Mouse (Mus musculus): ENCODE data around the gene Bin2. TPM values are rescaled to one million over a fixed set of nuclear protein-coding genes. Genes with fewer than 3 reads are reported as not detected.

Bin2 gene
- polyA plus RNA-seq, 1 experiment from 2014 or later, result 3.9 TPM

DNA sequence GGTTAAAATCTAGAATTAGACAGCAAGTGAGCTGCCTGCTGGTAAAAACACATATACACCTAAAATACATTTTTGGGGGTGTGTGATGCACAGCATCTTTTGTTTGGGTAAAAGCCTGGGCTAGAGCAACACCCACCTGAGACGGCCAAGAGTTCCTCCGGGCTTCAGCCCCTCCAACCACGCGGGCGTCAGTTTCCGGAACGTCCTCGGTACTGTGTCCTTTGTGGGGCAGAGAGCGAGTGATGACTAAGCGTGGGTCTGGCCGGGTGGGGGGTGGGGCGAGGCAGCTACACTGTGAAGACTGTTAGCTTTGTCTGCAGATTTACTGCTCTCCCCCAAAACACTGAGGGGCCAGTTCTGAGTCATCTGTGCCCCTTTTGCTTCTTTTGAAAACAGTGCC is 17.6 kb upstream of the Bin2 start:
- 67% methylated on average over 12 of the region's 12 CpGs for WGBS
- no peak for DNase-seq (ENCODE audit: low spot score)

GRCm38 (mm10) chr15:100686434-100686833 is 17.1 kb upstream of the Bin2 start:
- Histone ChIP-seq H3K4me3 (ENCODE audit: low read depth, low read length) (no peak overlapping the region), H3K9ac (ENCODE audit: low read length) (no peak overlapping the region), H3K27me3 (ENCODE audit: control insufficient read depth, insufficient read depth, low read length) (no peaks in the 10 kb centered on the region), H3K9me3 (ENCODE audit: control insufficient read depth, low read length) (peaks cover 7% of the 10 kb centered on the region; the same call in 1 of the 2 replicates), H3K4me1 (replicated peaks; ENCODE audit: control insufficient read depth, insufficient read depth, low read length) (no peaks in the 10 kb centered on the region), H3K36me3 (ENCODE audit: control insufficient read depth, insufficient read depth, low read length) (no peaks in the 10 kb centered on the region), H3K27ac (ENCODE audit: low read depth, low read length) (no peak overlapping the region), H3K4me2 (ENCODE audit: low read depth, low read length, severe bottlenecking) (no peak overlapping the region)
- ATAC-seq (replicated peaks; ENCODE audit: low FRiP score) (no peak), DNase-seq (ENCODE audit: low spot score) (no peak)
- WGBS, result 82% methylated on average over 6 of the region's 6 CpGs

More for the DNA sequence above, 17.6 kb upstream of the Bin2 start:
- ATAC-seq (replicated peaks; ENCODE audit: low FRiP score), result no peak
- Histone ChIP-seq H3K4me2 (ENCODE audit: low read depth, low read length, severe bottlenecking) (no peak overlapping the region), H3K9ac (ENCODE audit: low read length) (no peak overlapping the region), H3K9me3 (ENCODE audit: control insufficient read depth, low read length) (peaks cover 7% of the 10 kb centered on the region; the same call in 1 of the 2 replicates), H3K36me3 (ENCODE audit: control insufficient read depth, insufficient read depth, low read length) (no peaks in the 10 kb centered on the region), H3K27me3 (ENCODE audit: control insufficient read depth, insufficient read depth, low read length) (no peaks in the 10 kb centered on the region), H3K4me3 (ENCODE audit: low read depth, low read length) (no peak overlapping the region), H3K27ac (ENCODE audit: low read depth, low read length) (no peak overlapping the region), H3K4me1 (replicated peaks; ENCODE audit: control insufficient read depth, insufficient read depth, low read length) (no peaks in the 10 kb centered on the region)

DNA sequence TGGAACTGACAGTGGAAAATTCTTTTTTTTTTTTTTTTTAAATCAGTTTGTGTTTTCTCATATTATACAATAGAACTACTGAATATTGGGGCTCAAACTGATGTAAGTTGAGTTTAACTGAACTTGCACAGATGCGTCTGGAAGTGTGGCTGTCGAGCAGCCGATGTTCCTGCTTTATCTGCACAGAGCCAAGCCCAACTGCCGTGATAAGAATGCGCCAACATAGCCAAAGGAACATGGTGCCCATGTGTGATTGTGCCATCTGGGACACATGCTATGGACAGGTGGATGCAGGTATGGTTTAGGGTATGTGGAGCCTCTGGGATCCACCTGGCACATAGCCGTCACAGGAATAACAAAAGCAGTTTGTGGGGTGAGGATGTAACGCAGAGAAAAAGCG is 16.5 kb upstream of the Bin2 start:
- 90% methylated on average over 8 of the region's 8 CpGs for WGBS
- no peak for ATAC-seq (replicated peaks; ENCODE audit: low FRiP score)
- Histone ChIP-seq H3K27me3 (ENCODE audit: control insufficient read depth, insufficient read depth, low read length) (no peaks in the 10 kb centered on the region), H3K9ac (ENCODE audit: low read length) (no peak overlapping the region), H3K36me3 (ENCODE audit: control insufficient read depth, insufficient read depth, low read length) (no peaks in the 10 kb centered on the region), H3K4me2 (ENCODE audit: low read depth, low read length, severe bottlenecking) (no peak overlapping the region), H3K27ac (ENCODE audit: low read depth, low read length) (no peak overlapping the region), H3K4me3 (ENCODE audit: low read depth, low read length) (no peak overlapping the region), H3K4me1 (replicated peaks; ENCODE audit: control insufficient read depth, insufficient read depth, low read length) (no peaks in the 10 kb centered on the region), H3K9me3 (ENCODE audit: control insufficient read depth, low read length) (peaks cover 6% of the 10 kb centered on the region; the same call in 1 of the 2 replicates)
- DNase-seq (ENCODE audit: low spot score), result no peak

- Histone ChIP-seq H3K9me3 (ENCODE audit: control insufficient read depth, low read length) (peaks cover under 1% of the 10 kb centered on the region; the same call in 1 of the 2 replicates), H3K4me1 (replicated peaks; ENCODE audit: control insufficient read depth, insufficient read depth, low read length) (no peaks in the 10 kb centered on the region), H3K36me3 (ENCODE audit: control insufficient read depth, insufficient read depth, low read length) (no peaks in the 10 kb centered on the region), H3K27me3 (ENCODE audit: control insufficient read depth, insufficient read depth, low read length) (no peaks in the 10 kb centered on the region), H3K4me3 (ENCODE audit: low read depth, low read length) (no peak overlapping the region), H3K9ac (ENCODE audit: low read length) (no peak overlapping the region), H3K27ac (ENCODE audit: low read depth, low read length) (no peak overlapping the region), H3K4me2 (ENCODE audit: low read depth, low read length, severe bottlenecking) (no peak overlapping the region)
- 21% methylated on average over 13 of the region's 13 CpGs for WGBS
- DNase-seq (ENCODE audit: low spot score) (no peak), ATAC-seq (replicated peaks; ENCODE audit: low FRiP score) (no peak)
Observed at GRCm38 (mm10) chr15:100685255-100685654, 15.9 kb upstream of the Bin2 start.

DNA sequence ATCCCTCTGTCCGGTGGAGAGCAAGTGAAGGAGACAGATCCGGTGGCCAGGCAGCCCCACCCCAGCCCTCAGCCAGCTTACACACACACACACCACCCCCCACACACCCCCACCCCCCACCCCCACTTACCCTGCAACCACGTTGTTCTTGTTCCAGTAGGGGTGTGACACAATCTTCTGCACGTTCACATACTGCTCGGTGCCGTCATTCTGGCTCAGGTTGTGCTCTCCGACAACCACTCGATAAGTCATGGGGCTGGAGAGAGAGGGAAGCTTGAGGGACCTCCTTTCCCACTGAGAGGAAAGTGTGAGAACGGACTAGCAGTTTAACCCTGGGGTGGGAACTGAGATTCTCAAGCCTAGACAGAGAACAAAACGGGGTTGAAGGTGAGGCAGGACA is 15.1 kb upstream of the Bin2 start:
- WGBS, result 69% methylated on average over 10 of the region's 10 CpGs
- ATAC-seq (replicated peaks; ENCODE audit: low FRiP score) (no peak), DNase-seq (ENCODE audit: low spot score) (no peak)
- no peaks in the 10 kb centered on the region for H3K9me3 ChIP-seq (ENCODE audit: control insufficient read depth, low read length)
- no peaks in the 10 kb centered on the region for H3K27me3 ChIP-seq (ENCODE audit: control insufficient read depth, insufficient read depth, low read length)
- no peak overlapping the region for H3K4me3 ChIP-seq (ENCODE audit: low read depth, low read length)
- no peaks in the 10 kb centered on the region for H3K4me1 ChIP-seq (replicated peaks; ENCODE audit: control insufficient read depth, insufficient read depth, low read length)
- no peaks in the 10 kb centered on the region for H3K36me3 ChIP-seq (ENCODE audit: control insufficient read depth, insufficient read depth, low read length)
- H3K4me2 ChIP-seq (ENCODE audit: low read depth, low read length, severe bottlenecking), result no peak overlapping the region
- no peak overlapping the region for H3K9ac ChIP-seq (ENCODE audit: low read length)
- H3K27ac ChIP-seq (ENCODE audit: low read depth, low read length), result no peak overlapping the region

- Histone ChIP-seq H3K27me3 (ENCODE audit: control insufficient read depth, insufficient read depth, low read length) (no peaks in the 10 kb centered on the region), H3K4me1 (replicated peaks; ENCODE audit: control insufficient read depth, insufficient read depth, low read length) (no peaks in the 10 kb centered on the region), H3K4me3 (ENCODE audit: low read depth, low read length) (no peak overlapping the region), H3K4me2 (ENCODE audit: low read depth, low read length, severe bottlenecking) (no peak overlapping the region), H3K9ac (ENCODE audit: low read length) (no peak overlapping the region), H3K9me3 (ENCODE audit: control insufficient read depth, low read length) (no peaks in the 10 kb centered on the region), H3K27ac (ENCODE audit: low read depth, low read length) (no peak overlapping the region), H3K36me3 (ENCODE audit: control insufficient read depth, insufficient read depth, low read length) (no peaks in the 10 kb centered on the region)
- 50% methylated on average over 2 of the region's 2 CpGs for WGBS
- DNase-seq (ENCODE audit: low spot score), result peak; percentile 88
- ATAC-seq (replicated peaks; ENCODE audit: low FRiP score), result no peak
Observed at GRCm38 (mm10) chr15:100683041-100683440, 13.7 kb upstream of the Bin2 start.

DNA sequence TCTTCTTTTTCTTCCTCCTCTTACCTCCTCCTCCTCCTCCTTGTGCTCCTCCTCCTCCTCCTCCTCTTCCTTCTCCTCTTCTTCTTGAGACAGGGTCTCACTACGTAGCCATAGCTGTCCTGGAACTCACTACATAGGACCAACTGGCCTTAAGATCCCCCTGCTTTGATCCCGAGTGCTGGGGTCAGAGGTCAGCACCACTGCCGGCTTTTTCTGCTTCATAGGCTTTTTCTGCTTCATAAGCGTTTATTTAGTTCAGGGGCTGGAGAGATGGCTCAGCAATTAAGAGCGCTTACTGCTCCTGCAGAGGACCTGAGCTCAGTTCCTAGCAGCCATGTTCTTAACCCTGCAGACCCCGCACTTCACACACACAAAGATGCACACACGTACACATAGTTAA is 12.4 kb upstream of the Bin2 start:
- H3K36me3 ChIP-seq (ENCODE audit: control insufficient read depth, insufficient read depth, low read length), result no peaks in the 10 kb centered on the region
- no peaks in the 10 kb centered on the region for H3K27me3 ChIP-seq (ENCODE audit: control insufficient read depth, insufficient read depth, low read length)
- 27% methylated on average over 7 of the region's 7 CpGs for WGBS
- H3K4me1 ChIP-seq (replicated peaks; ENCODE audit: control insufficient read depth, insufficient read depth, low read length), result no peaks in the 10 kb centered on the region
- H3K4me2 ChIP-seq (ENCODE audit: low read depth, low read length, severe bottlenecking), result no peak overlapping the region
- H3K9me3 ChIP-seq (ENCODE audit: control insufficient read depth, low read length), result no peaks in the 10 kb centered on the region
- H3K9ac ChIP-seq (ENCODE audit: low read length), result no peak overlapping the region
- no peak overlapping the region for H3K27ac ChIP-seq (ENCODE audit: low read depth, low read length)
- no peak for DNase-seq (ENCODE audit: low spot score)
- no peak for ATAC-seq (replicated peaks; ENCODE audit: low FRiP score)
- H3K4me3 ChIP-seq (ENCODE audit: low read depth, low read length), result no peak overlapping the region

DNA sequence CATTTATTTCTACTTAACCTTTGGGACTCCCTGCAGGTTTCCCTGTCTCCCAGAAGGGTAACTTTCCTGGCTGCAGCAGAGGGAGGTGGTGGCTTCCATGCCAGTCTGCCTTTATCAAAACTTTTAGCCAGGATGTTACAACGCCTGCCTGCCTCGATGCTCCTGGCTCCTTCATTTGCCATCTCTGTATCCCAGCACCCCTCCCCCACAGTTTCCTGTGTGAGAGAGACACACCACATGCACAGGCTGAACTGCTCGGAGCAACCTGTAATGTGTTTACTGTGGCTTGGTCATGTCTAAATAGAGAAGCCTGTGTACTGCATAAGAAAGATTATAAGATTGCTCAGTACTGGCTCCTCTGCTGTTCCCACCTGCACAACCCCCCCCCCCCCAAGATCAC is 11.0 kb upstream of the Bin2 start:
- 71% methylated on average over 3 of the region's 3 CpGs for WGBS
- Histone ChIP-seq H3K9me3 (ENCODE audit: control insufficient read depth, low read length) (no peaks in the 10 kb centered on the region), H3K9ac (ENCODE audit: low read length) (no peak overlapping the region), H3K4me1 (replicated peaks; ENCODE audit: control insufficient read depth, insufficient read depth, low read length) (no peaks in the 10 kb centered on the region), H3K27me3 (ENCODE audit: control insufficient read depth, insufficient read depth, low read length) (no peaks in the 10 kb centered on the region), H3K4me2 (ENCODE audit: low read depth, low read length, severe bottlenecking) (no peak overlapping the region), H3K4me3 (ENCODE audit: low read depth, low read length) (no peak overlapping the region), H3K27ac (ENCODE audit: low read depth, low read length) (no peak overlapping the region), H3K36me3 (ENCODE audit: control insufficient read depth, insufficient read depth, low read length) (no peaks in the 10 kb centered on the region)
- no peak for ATAC-seq (replicated peaks; ENCODE audit: low FRiP score)
- no peak for DNase-seq (ENCODE audit: low spot score)

DNA sequence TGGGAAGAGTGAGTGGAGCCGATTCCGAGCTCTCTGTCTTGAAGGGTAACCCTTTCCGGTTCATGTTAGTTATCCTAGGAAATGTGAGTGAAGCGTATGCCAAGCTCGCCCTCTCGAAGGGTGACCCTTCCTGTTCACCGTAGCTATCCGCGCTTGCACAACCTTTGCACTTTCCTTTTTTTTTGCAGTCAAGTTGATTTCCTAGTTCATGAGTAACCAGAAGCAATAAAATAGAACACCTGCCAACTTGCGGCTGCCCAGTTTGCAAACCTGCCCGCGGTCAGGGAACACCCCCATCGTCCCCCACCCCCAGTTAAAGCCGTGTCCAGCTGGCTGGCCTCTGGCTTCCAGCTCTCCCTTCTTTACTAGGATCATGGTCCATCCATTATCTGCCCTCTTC is 9.7 kb upstream of the Bin2 start:
- Histone ChIP-seq H3K27me3 (ENCODE audit: control insufficient read depth, insufficient read depth, low read length) (no peaks in the 10 kb centered on the region), H3K4me3 (ENCODE audit: low read depth, low read length) (no peak overlapping the region), H3K4me1 (replicated peaks; ENCODE audit: control insufficient read depth, insufficient read depth, low read length) (no peaks in the 10 kb centered on the region), H3K9ac (ENCODE audit: low read length) (no peak overlapping the region), H3K27ac (ENCODE audit: low read depth, low read length) (no peak overlapping the region), H3K9me3 (ENCODE audit: control insufficient read depth, low read length) (no peaks in the 10 kb centered on the region), H3K4me2 (ENCODE audit: low read depth, low read length, severe bottlenecking) (no peak overlapping the region), H3K36me3 (ENCODE audit: control insufficient read depth, insufficient read depth, low read length) (no peaks in the 10 kb centered on the region)
- no peak for DNase-seq (ENCODE audit: low spot score)
- no peak for ATAC-seq (replicated peaks; ENCODE audit: low FRiP score)
- WGBS, result 95% methylated on average over 14 of the region's 14 CpGs
